Comparison of ENCODE assay signal across 12 mouse cellular contexts in genomic region chr4:86498754-86499153, GRCm38 (mm10). TPM values are rescaled to one million over a fixed set of nuclear protein-coding genes. Genes with fewer than 3 reads are reported as not detected.
DNase-seq lines count a peak whose midpoint lies in the region; ATAC-seq and TF ChIP-seq lines count a peak whose summit lies in the region.
"Had no signal": no experiment of that assay in that cellular context is flagged by ENCODE, and none has a peak within 500 bp of the region (broad histone marks: within the 10 kb centered on the region; RNA-seq: fewer than 3 reads in every experiment).

No protein-coding gene starts in this region.

- H3K79me2 ChIP-seq in heart, adult 2 months (replicated peaks; ENCODE audit: control insufficient read depth, insufficient read depth, low read length), result no peaks in the 10 kb centered on the region

- no peaks in the 10 kb centered on the region for H3K27me3 ChIP-seq in heart, adult 2 months (ENCODE audit: control insufficient read depth, insufficient read depth, low read length)
- H3K27me3 ChIP-seq in heart, embryonic 11.5 days (ENCODE audit: control insufficient read depth, insufficient read depth, low read length), result no peaks in the 10 kb centered on the region
- H3K27me3 ChIP-seq in heart, postnatal 0 days (ENCODE audit: control insufficient read depth, insufficient read depth, low read length), result no peaks in the 10 kb centered on the region
- no peaks in the 10 kb centered on the region for H3K27me3 ChIP-seq in stomach, embryonic 15.5 days (replicated peaks)
- H3K27me3 ChIP-seq in hindbrain, embryonic 14.5 days (ENCODE audit: control insufficient read depth, insufficient read depth, low read length), result no peaks in the 10 kb centered on the region
- H3K27me3 ChIP-seq: midbrain, embryonic 15.5 days had no signal

- TF ChIP-seq EP300 in heart, adult 2 months (IDR thresholded peaks at IDR 0.05; ENCODE audit: insufficient read depth, low read depth, low read length), result peak; percentile 80; the same call in 1 of the 2 replicates
- TF ChIP-seq EP300 in heart, postnatal 0 days (IDR thresholded peaks at IDR 0.05; ENCODE audit: low read depth), result no peak

- peak; percentile 63 to 65 for DNase-seq in heart, adult 2 months
- DNase-seq in heart, postnatal 0 days (ENCODE audit: low spot score), result peak; percentile 24
- DNase-seq in kidney, postnatal 25 days, result peak; percentile 68 to 84
- no peak for DNase-seq in layer of hippocampus, postnatal 36 days
- DNase-seq in frontal cortex, postnatal 10 days (ENCODE audit: low spot score in 2 of 2), result no peak
- DNase-seq in hindbrain, embryonic 14.5 days (ENCODE audit: low spot score), result no peak
- DNase-seq: adrenal gland, adult 8-10 months had no signal

- H3K9me3 ChIP-seq in heart, embryonic 11.5 days (replicated peaks; ENCODE audit: control insufficient read depth, low read length), result no peaks in the 10 kb centered on the region
- H3K9me3 ChIP-seq in heart, postnatal 0 days (replicated peaks; ENCODE audit: control insufficient read depth, low read length), result 0 out of 2 replicates have a peak, but pooled peaks cover 6% of the 10 kb centered on the region
- H3K9me3 ChIP-seq in stomach, embryonic 15.5 days, result no peaks in the 10 kb centered on the region
- H3K9me3 ChIP-seq in hindbrain, embryonic 14.5 days (ENCODE audit: control insufficient read depth, low read length), result no peaks in the 10 kb centered on the region
- H3K9me3 ChIP-seq: midbrain, embryonic 15.5 days had no signal

- no peak overlapping the region for H3K4me2 ChIP-seq in heart, embryonic 11.5 days
- H3K4me2 ChIP-seq in heart, postnatal 0 days (ENCODE audit: low read depth, low read length), result no peak overlapping the region
- no peak overlapping the region for H3K4me2 ChIP-seq in stomach, embryonic 15.5 days
- H3K4me2 ChIP-seq in hindbrain, embryonic 14.5 days (replicated peaks), result no peak overlapping the region
- H3K4me2 ChIP-seq: midbrain, embryonic 15.5 days had no signal

- intact Hi-C loops in heart, adult 2 months (cut with DNase I), result no loop called here

- peak overlapping the region; percentile 36 for H3K27ac ChIP-seq in heart, adult 2 months
- H3K27ac ChIP-seq in heart, embryonic 11.5 days (ENCODE audit: low read depth, low read length), result no peak overlapping the region
- 0 out of 2 replicates have a peak overlapping the region, but pooled peaks have one; percentile 30 for H3K27ac ChIP-seq in heart, postnatal 0 days (ENCODE audit: low read depth)
- no peak overlapping the region for H3K27ac ChIP-seq in stomach, embryonic 15.5 days
- no peak overlapping the region for H3K27ac ChIP-seq in hindbrain, embryonic 14.5 days
- H3K27ac ChIP-seq: midbrain, embryonic 15.5 days had no signal

- no peak for ATAC-seq in heart, embryonic 11.5 days (replicated peaks; ENCODE audit: insufficient number of reproducible peaks, low FRiP score, low TSS enrichment)
- peak; percentile 70; the same call in 1 of the 2 replicates for ATAC-seq in heart, postnatal 0 days (ENCODE audit: insufficient read depth, low read depth)
- peak; percentile 87; the same call in 1 of the 2 replicates for ATAC-seq in stomach, embryonic 15.5 days (ENCODE audit: insufficient read depth, low FRiP score, low read depth)
- no peak for ATAC-seq in hindbrain, embryonic 14.5 days (ENCODE audit: low FRiP score)
- ATAC-seq: midbrain, embryonic 15.5 days had no signal

- no peak overlapping the region for H3K9ac ChIP-seq in heart, adult 2 months (ENCODE audit: low read depth, low read length)
- no peak overlapping the region for H3K9ac ChIP-seq in heart, embryonic 11.5 days (ENCODE audit: low read depth, low read length)
- no peak overlapping the region for H3K9ac ChIP-seq in heart, postnatal 0 days (replicated peaks; ENCODE audit: low read depth, low read length)
- no peak overlapping the region for H3K9ac ChIP-seq in stomach, embryonic 15.5 days
- H3K9ac ChIP-seq in hindbrain, embryonic 14.5 days, result no peak overlapping the region
- H3K9ac ChIP-seq: midbrain, embryonic 15.5 days had no signal

- no peak for TF ChIP-seq CTCF in heart, adult 2 months (IDR thresholded peaks at IDR 0.05)
- TF ChIP-seq CTCF in heart, postnatal 0 days (IDR thresholded peaks at IDR 0.05; ENCODE audit: low read depth), result no peak

- no peaks in the 10 kb centered on the region; the same call in none of the 2 replicates for H3K4me1 ChIP-seq in heart, adult 2 months (ENCODE audit: control insufficient read depth, insufficient read depth, low read length)
- no peaks in the 10 kb centered on the region for H3K4me1 ChIP-seq in heart, embryonic 11.5 days (ENCODE audit: control insufficient read depth, insufficient read depth, low read length)
- no peaks in the 10 kb centered on the region for H3K4me1 ChIP-seq in heart, postnatal 0 days (ENCODE audit: control insufficient read depth, insufficient read depth)
- no peaks in the 10 kb centered on the region for H3K4me1 ChIP-seq in stomach, embryonic 15.5 days
- no peaks in the 10 kb centered on the region for H3K4me1 ChIP-seq in hindbrain, embryonic 14.5 days (replicated peaks; ENCODE audit: control insufficient read depth, insufficient read depth, low read length)
- H3K4me1 ChIP-seq: midbrain, embryonic 15.5 days had no signal

- no peak overlapping the region for H3K4me3 ChIP-seq in heart, adult 2 months
- H3K4me3 ChIP-seq in heart, embryonic 11.5 days (ENCODE audit: low read depth, low read length), result no peak overlapping the region
- no peak overlapping the region for H3K4me3 ChIP-seq in heart, postnatal 0 days (ENCODE audit: low read depth, low read length)
- no peak overlapping the region for H3K4me3 ChIP-seq in stomach, embryonic 15.5 days (replicated peaks)
- H3K4me3 ChIP-seq in hindbrain, embryonic 14.5 days (replicated peaks; ENCODE audit: low read length), result no peak overlapping the region
- H3K4me3 ChIP-seq: midbrain, embryonic 15.5 days had no signal

- H3K36me3 ChIP-seq in heart, adult 2 months (ENCODE audit: control insufficient read depth, insufficient read depth, low read length), result peaks cover 2% of the 10 kb centered on the region
- H3K36me3 ChIP-seq in heart, embryonic 11.5 days (ENCODE audit: control insufficient read depth, insufficient read depth, low read length), result no peaks in the 10 kb centered on the region
- no peaks in the 10 kb centered on the region for H3K36me3 ChIP-seq in heart, postnatal 0 days (replicated peaks; ENCODE audit: control insufficient read depth, insufficient read depth, low read length)
- H3K36me3 ChIP-seq in stomach, embryonic 15.5 days, result no peaks in the 10 kb centered on the region
- H3K36me3 ChIP-seq in hindbrain, embryonic 14.5 days (replicated peaks; ENCODE audit: control insufficient read depth, insufficient read depth), result no peaks in the 10 kb centered on the region
- H3K36me3 ChIP-seq: midbrain, embryonic 15.5 days had no signal

- WGBS in heart, adult 2 months, result 34% methylated on average over 5 of the region's 5 CpGs
- WGBS in heart, embryonic 11.5 days (ENCODE audit: insufficient replicate concordance), result 33% methylated on average over 5 of the region's 5 CpGs
- WGBS in heart, postnatal 0 days, result 42% methylated on average over 5 of the region's 5 CpGs
- WGBS in stomach, embryonic 15.5 days, result 38% methylated on average over 5 of the region's 5 CpGs
- 72% methylated on average over 5 of the region's 5 CpGs for WGBS in hindbrain, embryonic 14.5 days

- no peak for TF ChIP-seq POLR2A in heart, adult 2 months (IDR thresholded peaks at IDR 0.05; ENCODE audit: insufficient read depth, low read depth, low read length)

RNA-seq across cellular contexts. Expression of gene Saxo1, which starts 59.4 kb away (rescaled TPM):
- not detected for total RNA-seq in heart, adult 2 months (2021)
- polyA plus RNA-seq in heart, adult 2 months (2012; rRNA removed), result 0.16 and 0.18 TPM in 2 replicates
- not detected in 2 replicates for polyA plus RNA-seq in heart, embryonic 11.5 days (2014; fragmentation: Nextera tagmentation; extraction: Ambion mirVana)
- not detected in 2 replicates for total RNA-seq in heart, postnatal 0 days (2014; rRNA removed; ENCODE audit: low replicate concordance)
- not detected in 2 replicates for polyA plus RNA-seq in heart, postnatal 0 days (2015; fragmentation: Nextera tagmentation; extraction: Ambion mirVana)
- 0.15 TPM in 2 replicates for polyA plus RNA-seq in stomach, embryonic 15.5 days (2015; fragmentation: Nextera tagmentation; extraction: Ambion mirVana)
- total RNA-seq in layer of hippocampus, postnatal 36 days (2021), result not detected
- not detected in 2 replicates for polyA plus RNA-seq in hindbrain, embryonic 14.5 days (2014; fragmentation: Nextera tagmentation; extraction: Ambion mirVana)
- total RNA-seq: adrenal gland, adult 8-10 months; gastrocnemius, adult 8-10 months; left cerebral cortex, adult 8-10 months had no signal
- polyA plus RNA-seq: midbrain, embryonic 15.5 days had no signal

Comparison
In these comparisons a context has a peak if more than half of its experiments do, and no peak if none do; other contexts are left out.
1. H3K27ac ChIP-seq: peak in heart, adult 2 months (single experiment) and heart, postnatal 0 days (single experiment); none in heart, embryonic 11.5 days (single experiment), stomach, embryonic 15.5 days (single experiment) and hindbrain, embryonic 14.5 days (single experiment).
2. ATAC-seq: peak in heart, postnatal 0 days (single experiment) and stomach, embryonic 15.5 days (single experiment); none in heart, embryonic 11.5 days (single experiment) and hindbrain, embryonic 14.5 days (single experiment).
3. DNase-seq: peak in heart, adult 2 months (2 of 2), heart, postnatal 0 days (single experiment) and kidney, postnatal 25 days (2 of 2); none in layer of hippocampus, postnatal 36 days (0 of 2), frontal cortex, postnatal 10 days (0 of 2) and hindbrain, embryonic 14.5 days (single experiment).